Mouse (Mus musculus) 3134 (cell line): Measurements from ENCODE around the gene Rasal1.

Experiments
- DNase-seq: peaks from one replicate; pipeline ENCODE4 v3.0.0-alpha.2; 2011; ENCODE audit warnings: low spot score; ENCODE audit not compliant: insufficient read length; ENCODE audit errors: extremely low read depth

Rasal1 gene

GRCm38 (mm10) chr5:120651230-120651629 lies 2.6 kb downstream of the Rasal1 start:
- DNase-seq = no peak

DNA sequence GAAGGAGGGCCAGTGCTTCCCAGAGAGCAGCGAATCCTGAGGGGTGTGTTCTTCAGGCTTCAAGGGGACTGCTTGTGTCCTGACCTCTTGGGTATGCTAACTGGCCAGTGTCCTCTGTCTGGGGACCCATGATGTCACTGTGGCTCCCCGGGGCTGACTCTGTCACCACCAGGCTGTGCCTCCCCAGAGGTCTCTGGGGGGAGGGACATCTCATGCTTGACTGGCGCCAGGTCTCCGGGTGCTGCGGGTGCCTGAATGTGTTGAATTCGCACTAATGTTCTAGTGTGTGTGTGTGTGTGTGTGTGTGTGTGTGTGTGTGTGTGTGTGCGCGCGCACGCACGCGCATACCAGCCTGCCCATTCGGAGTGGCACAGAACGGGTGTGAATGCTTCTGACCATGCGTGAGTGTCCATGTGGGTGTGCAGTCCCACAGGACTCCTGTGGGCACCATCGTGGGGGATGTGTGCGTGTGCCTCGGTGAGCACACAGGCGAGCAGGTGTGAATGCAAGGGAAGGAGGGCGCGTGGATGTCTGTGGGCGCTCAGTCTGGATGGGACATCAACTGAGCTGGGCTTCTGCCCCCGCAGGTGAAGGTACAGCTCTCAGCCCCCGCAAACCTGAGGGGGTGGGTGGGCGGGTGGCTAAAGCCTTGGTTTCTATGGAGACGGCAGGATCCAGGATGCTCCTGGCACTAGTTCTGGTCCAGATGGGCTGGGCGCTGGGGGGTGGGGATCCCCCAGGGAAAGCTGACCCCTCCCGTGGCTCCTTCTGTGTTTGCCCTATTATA lies 4.5 kb downstream of the Rasal1 start:
- DNase-seq = no peak

GRCm38 (mm10) chr5:120653873-120654272 lies 5.3 kb downstream of the Rasal1 start:
- no peak for DNase-seq

- no peak for DNase-seq
Measured at GRCm38 (mm10) chr5:120656281-120656751, 7.7 kb downstream of the Rasal1 start.

DNA sequence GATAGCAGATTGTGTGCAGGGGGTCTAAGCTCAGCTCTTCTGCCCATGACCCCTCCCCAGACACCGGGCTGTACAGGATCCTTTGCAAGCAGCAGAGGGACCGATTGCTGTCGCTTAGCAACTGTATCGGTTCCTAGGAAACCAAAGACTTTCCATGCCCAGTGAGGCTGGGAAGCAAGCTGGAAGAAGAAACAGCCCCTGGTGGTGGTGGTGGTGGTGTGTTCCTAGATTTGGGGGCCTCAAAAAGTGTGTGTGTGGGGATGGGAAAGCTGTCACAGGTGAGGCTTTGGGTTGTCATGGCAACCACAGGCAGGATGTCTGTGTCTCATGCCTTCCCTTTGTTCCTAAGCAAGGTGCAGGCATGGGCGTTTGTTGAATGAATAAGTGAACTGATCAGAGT lies 12.2 kb downstream of the Rasal1 start:
- no peak for DNase-seq

DNA sequence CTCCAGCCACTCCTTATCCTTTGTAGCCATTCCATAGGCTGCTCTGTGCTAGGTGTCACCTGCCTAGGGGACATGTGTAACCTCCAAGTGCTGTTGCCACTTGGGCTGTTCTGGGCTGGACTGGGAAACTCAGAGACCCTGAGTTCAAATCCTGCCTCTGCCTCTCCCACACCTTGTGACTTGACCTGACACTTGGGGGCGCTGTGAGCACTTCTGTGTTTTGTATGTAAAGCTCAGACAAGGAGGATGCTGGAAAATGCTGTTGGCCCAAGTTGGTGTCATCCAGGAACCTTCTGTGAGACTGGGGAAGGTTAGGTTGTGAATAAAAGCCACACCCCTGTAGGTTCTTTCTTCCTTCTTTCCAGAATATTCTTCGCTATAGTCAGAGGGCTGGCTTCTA lies 16.3 kb downstream of the Rasal1 start:
- DNase-seq = no peak

DNA sequence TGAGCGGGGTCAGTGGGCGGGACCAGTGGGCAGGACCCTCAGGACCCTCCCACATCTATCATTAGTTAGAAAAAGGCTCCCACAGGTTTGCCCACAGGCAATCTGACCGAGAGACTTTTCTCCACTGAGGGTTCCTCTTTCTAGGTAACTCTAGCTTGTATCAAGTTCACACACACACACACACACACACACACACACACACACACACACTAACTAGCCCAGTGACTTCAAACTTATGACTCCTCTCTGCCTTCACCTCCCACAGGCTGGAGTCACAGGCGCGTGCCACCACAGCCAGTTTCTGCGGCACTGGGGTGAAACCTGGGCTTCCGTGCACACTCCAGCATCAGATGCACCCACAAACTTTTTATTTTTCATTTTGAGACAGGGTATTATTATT lies 20.1 kb downstream of the Rasal1 start:
- DNase-seq = no peak

DNA sequence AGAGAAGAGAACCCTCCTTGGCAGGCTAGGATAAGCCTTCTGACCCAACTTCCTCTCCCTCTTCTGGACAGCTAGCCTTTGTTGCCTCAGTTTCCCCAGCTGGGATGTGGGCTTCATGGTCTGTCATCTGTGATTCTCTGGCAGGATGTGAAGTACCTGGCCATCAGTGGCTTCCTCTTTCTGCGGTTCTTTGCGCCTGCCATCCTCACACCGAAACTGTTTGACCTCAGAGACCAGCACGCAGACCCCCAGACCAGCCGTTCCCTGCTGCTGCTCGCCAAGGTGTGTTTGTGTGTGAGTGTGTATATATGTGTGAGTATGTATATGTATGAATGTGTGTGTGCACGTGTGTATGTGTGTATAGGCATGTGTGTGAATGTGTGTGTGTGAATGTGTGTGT lies 21.5 kb downstream of the Rasal1 start:
- no peak for DNase-seq

DNA sequence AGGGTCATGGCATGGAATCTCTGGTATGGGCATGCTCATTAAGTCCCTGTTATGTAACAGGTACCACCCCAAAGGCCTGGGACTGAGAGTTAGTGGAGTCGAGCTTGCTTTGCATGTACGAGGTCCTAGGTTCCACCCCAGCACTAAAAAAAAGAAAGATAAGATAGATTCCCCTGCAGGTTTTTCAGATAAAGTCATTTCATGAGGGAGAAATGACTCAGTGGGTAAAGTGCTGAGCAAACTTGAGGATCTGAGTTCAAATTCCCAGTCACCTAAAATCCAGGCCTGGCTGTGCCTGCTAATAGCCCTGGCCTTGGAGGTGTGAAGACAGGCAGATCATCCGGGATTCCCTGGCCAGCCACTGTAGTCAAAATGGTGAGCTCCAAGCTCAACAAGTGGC lies 23.3 kb downstream of the Rasal1 start:
- no peak for DNase-seq

- DNase-seq = peak; percentile 34
Measured at GRCm38 (mm10) chr5:120673626-120674025, 25.0 kb downstream of the Rasal1 start.

DNA sequence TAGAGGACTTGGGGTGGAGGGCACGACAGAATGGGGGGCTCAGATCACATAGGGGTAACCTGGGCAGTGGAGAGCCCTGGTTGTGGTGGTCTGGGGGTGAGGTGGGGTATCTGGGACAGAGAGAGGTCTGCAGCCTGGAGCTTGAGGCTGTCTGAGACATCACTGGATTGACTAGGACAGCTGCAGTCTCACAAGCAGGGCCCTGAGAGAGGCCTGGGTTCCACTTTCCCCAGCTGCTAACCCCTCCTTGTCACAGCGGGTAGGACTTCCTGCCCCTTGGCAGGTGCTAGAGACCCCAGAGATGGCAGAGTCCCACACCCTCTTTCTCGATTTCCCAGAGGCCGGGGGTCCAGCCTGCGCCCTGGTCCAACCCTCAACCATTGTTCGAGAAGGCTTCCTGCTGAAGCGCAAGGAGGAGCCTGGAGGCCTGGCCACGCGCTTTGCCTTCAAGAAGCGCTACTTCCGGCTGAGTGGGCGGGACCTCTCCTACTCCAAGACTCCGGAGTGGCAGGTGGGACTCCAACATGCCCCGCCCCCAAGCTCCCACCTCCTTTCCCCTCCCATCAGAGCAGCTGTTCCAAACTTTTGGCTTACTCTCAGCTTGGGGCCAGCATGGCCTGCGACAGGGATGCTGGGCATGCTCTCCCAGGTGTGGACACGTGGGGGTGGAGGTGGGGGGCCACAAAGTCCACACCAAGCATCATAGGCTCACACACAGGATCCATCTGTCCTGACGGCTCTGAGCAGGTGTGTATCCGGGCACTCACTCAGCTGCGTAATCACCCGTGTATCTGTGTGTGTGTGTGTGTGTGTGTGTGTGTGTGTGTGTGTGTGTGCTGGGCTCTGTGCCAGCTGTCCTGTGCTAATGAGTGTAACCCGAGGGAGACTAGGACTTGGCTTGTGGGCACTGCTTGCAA lies 25.9 kb downstream of the Rasal1 start:
- no peak for DNase-seq

GRCm38 (mm10) chr5:120677516-120677915 lies 28.9 kb downstream of the Rasal1 start:
- DNase-seq = no peak

DNA sequence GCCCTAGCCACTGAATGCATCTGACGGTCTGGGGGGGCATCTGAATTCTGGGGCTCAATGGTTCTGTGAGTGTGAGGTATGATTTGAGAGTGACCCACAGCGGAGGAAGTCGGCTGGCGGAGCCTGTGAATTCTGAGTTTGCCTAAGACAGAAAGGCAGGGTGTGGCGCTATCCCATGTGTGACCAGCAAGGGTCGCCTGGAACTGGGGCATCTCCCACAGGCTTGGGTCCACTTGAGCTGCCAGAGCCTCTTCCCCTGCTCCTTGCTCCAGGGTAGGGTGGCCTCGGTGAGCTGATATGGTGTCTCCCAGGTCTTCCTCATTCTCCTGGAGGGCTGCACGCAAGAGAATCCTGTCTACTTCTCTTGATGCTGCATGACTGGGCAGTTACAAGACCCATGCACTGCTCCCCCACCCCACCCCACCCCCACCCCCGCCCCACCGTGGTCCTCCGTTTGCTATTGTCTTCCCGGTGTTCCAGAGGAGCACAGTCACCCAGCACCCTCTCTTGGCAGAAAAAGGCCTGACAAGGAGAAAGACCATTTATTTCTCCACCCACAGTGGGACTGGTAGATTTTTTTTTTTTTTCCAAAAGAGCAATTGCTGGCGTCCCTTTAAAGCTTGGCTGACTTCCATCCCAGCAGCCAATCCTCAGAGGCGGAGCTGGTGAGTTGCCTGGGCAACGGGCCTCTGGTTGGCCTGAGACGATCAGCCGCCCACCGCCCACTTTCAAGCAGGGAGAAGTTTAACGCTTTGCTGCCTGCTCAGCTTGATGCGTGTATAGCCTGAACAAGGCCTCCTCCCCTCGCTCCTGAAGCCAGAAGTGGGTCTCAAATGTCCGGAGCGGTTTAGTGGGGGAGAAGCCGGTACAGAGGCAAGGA lies 31.3 kb downstream of the Rasal1 start:
- DNase-seq = no peak

GRCm38 (mm10) chr5:120680918-120681317 lies 32.3 kb downstream of the Rasal1 start:
- no peak for DNase-seq

DNA sequence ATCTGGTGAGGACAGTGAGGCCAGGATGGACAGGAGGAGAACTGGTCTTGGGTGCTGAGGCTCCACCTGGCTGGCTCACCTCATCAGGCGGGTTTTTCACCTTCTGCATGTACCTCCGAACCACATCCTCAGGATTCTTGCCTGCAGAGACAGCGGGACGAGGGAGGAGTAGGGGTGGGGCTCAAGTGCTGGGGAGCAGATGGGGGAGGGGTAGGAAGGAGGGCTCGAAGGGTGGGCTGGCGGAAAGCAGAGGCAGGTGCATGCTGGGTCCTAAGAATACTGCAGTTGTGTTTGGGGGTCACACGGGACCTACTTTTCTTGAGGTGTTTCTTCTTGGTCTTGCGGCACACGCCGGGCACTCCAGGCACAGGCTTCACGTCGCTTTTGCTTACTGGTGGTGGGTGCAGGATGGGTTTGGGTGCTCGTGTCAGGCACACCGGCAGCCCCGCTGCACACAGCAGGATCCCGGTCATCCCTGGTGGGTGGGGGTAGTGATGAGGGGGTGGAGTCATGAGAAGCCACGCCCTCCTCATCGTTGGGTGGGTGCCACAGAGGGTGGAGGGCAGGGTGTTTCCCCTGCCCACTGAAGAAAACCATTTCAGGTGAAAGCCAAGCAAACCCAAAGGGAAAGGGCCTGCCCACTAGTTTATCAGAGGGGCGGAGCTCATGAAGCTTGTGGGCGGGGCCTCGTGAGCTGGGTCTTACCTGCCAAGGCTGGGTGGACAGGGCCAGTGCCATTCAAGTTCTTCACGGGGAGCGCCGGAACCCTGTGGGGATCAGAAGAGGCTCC lies 34.6 kb downstream of the Rasal1 start:
- no peak for DNase-seq

DNA sequence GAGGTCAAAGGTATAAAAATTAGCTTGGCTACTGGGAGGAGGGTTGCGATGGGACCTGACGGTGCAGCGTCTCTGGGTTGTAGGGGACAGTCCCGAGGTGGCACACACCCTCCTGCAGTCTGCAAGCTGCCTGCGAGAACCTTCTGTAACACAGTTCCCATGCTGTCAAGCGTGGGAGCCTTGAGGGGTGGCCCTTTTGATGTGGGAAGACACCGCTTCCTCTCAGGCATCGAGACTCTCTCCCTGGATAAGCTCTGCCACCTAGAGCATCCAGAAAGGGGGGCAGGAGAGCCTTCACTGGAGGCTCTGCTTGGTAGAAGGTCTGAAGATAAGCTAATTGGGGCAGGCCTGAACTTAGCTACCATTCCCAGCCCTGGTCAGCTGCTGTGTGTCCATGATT lies 37.1 kb downstream of the Rasal1 start:
- no peak for DNase-seq

GRCm38 (mm10) chr5:120686749-120687483 lies 38.3 kb downstream of the Rasal1 start:
- DNase-seq = no peak

DNA sequence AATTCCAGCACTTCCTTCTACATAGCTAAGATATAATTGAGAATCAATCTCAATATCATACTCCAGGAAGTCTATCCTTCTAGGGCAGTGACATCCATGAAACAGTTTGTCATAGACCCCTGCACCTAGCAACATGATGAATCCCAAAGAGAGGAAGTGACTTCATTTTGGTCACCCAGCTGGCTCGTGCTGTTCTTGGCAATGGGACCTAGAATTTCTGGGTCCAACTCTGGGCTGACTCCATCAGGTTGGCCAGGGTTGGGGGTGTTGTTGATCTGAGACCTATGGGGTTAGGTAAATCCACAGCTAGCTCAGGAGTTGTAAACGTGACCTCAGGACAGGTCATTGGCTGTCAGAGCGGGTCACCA lies 38.9 kb downstream of the Rasal1 start:
- DNase-seq = no peak

DNA sequence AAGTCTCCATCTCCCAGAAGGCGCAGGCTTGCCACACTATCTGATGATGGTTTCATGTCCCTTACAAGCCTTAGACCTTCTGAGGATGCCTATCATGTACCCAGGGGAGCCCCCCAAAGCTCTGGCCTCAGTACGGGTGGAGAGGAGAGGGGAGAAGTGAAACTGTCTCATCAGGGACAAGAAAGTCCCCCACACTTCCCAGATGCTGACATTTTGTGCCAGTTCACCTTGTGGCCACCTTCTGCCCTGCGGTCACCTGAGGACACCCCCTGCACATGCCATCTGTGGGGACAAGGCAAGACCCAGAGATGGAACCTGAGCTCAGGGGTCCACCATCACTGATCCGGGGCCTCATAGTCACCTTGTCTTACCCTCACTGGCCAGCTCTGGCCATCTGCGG lies 39.3 kb downstream of the Rasal1 start:
- no peak for DNase-seq
